Mouse (Mus musculus) embryonic stem cell, embryonic (primary cell): ENCODE data around the gene Ubl5.

Experiments used
- CTCF ChIA-PET, 4 experiments: fragments of 300-600 bp in 2 of 4; fragments of 350-600 bp in 2 of 4; sonication (Branson Sonifier 250); formaldehyde crosslinking; loops; one replicate each; lab custom pipeline; 2022; ENCODE audit warnings: inconsistent platforms in 2 of 4; lab: Charles Lee
- POLR2A ChIA-PET, 4 experiments: fragments of 300-600 bp in 2 of 4; fragments of 350-600 bp in 2 of 4; sonication (Branson Sonifier 250); formaldehyde crosslinking; loops; one replicate each; lab custom pipeline; 2022; ENCODE audit warnings: antibody characterized with exemption in 4 of 4, inconsistent platforms in 1 of 4; lab: Charles Lee

Ubl5 gene

GRCm38 (mm10) chr9:20643781-20644180 lies 1.1 kb downstream of the Ubl5 start:
- CTCF ChIA-PET = interaction anchor here (0.8 to 1.8 kb wide), 7 partner anchors 8 to 100 kb away, joined by 3 to 23 read pairs (median 4); partner anchors contain the start of gene Pin1 (in 2 of the 4)
- POLR2A ChIA-PET = interaction anchor here in 3 of 4 experiments (0.5 to 13.6 kb wide), 51 partner anchors 8 to 1022 kb away, joined by 3 to 414 read pairs (median 7); partner anchors contain the start of genes Pin1 (in 3 of the 3), Zfp266 (in 3 of the 3), Gm38431 (in 2 of the 3) and Raver1 (in 2 of the 3)

GRCm38 (mm10) chr9:20644360-20645081 lies 1.8 kb downstream of the Ubl5 start, which contains the start of gene Fbxl12:
Gene Fbxl12 (minus strand): TSS chr9:20644767.
- ChIA-PET POLR2A (interaction anchor here in 3 of 4 experiments (0.5 to 13.6 kb wide), 29 partner anchors 9 to 447 kb away, joined by 3 to 414 read pairs (median 5); partner anchors contain the start of genes Pin1 (in 2 of the 3), Zfp26 (in 2 of the 3), Zfp266 (in 2 of the 3) and Angptl6 (in 1 of the 3)), CTCF (interaction anchor here in 2 of 4 experiments (0.9 to 1.4 kb wide), 3 partner anchors 17 to 96 kb away, joined by 3 to 4 read pairs (median 3); no protein-coding TSS in a partner anchor)

GRCm38 (mm10) chr9:20645121-20645520 lies 2.4 kb downstream of the Ubl5 start:
- ChIA-PET CTCF (interaction anchor here in 2 of 4 experiments (0.9 to 1.4 kb wide), 3 partner anchors 17 to 96 kb away, joined by 3 to 4 read pairs (median 3); no protein-coding TSS in a partner anchor), POLR2A (interaction anchor here in 3 of 4 experiments (0.5 to 13.6 kb wide), 23 partner anchors 10 to 447 kb away, joined by 3 to 414 read pairs (median 7); partner anchors contain the start of genes Pin1 (in 2 of the 3), Zfp26 (in 2 of the 3), Zfp266 (in 2 of the 3) and Angptl6 (in 1 of the 3))

- ChIA-PET CTCF (interaction anchor here in 3 of 4 experiments (0.5 to 2.6 kb wide), 18 partner anchors 8 to 382 kb away, joined by 3 to 23 read pairs (median 3); partner anchors contain the start of gene Ubl5 (in 2 of the 3)), POLR2A (interaction anchor here (0.6 to 13.0 kb wide), 65 partner anchors 9 to 894 kb away, joined by 3 to 414 read pairs (median 4); partner anchors contain the start of genes Ubl5 (in 4 of the 4), Fbxl12 (in 2 of the 4), Zfp266 (in 2 of the 4) and Zfp846 (in 2 of the 4))
Measured at GRCm38 (mm10) chr9:20651602-20652259, 9.1 kb downstream of the Ubl5 start, which contains the start of gene Pin1. Gene Pin1 (plus strand): TSS chr9:20652095.

- ChIA-PET CTCF (interaction anchor here in 3 of 4 experiments (0.5 to 2.6 kb wide), 15 partner anchors 9 to 381 kb away, joined by 3 to 23 read pairs (median 5); partner anchors contain the start of gene Ubl5 (in 2 of the 3)), POLR2A (interaction anchor here (0.6 to 13.0 kb wide), 59 partner anchors 8 to 894 kb away, joined by 3 to 414 read pairs (median 4); partner anchors contain the start of genes Ubl5 (in 4 of the 4), Fbxl12 (in 2 of the 4), Zfp266 (in 2 of the 4) and Zfp846 (in 2 of the 4))
Measured at GRCm38 (mm10) chr9:20652260-20652658, 9.6 kb downstream of the Ubl5 start.

GRCm38 (mm10) chr9:20653859-20654258 lies 11.2 kb downstream of the Ubl5 start:
- ChIA-PET POLR2A (interaction anchor here (0.6 to 13.0 kb wide), 13 partner anchors 8 to 1617 kb away, joined by 3 to 414 read pairs (median 4); partner anchors contain the start of genes Fbxl12 (in 2 of the 4), Ubl5 (in 2 of the 4) and Zfp26 (in 1 of the 4)), CTCF (interaction anchor here in 3 of 4 experiments (0.6 to 2.6 kb wide), 9 partner anchors 9 to 856 kb away, joined by 3 to 13 read pairs (median 4); partner anchors contain the start of gene Tmed1 (in 1 of the 3))

- CTCF ChIA-PET = no interaction called here
- POLR2A ChIA-PET = interaction anchor here in 3 of 4 experiments (1.0 to 13.0 kb wide), 8 partner anchors 11 to 137 kb away, joined by 3 to 414 read pairs (median 6); partner anchors contain the start of genes Fbxl12 (in 2 of the 3), Ubl5 (in 2 of the 3) and Zfp266 (in 1 of the 3)
Measured at GRCm38 (mm10) chr9:20657546-20657945, 14.9 kb downstream of the Ubl5 start.

GRCm38 (mm10) chr9:20662325-20662724 lies 19.6 kb downstream of the Ubl5 start:
- POLR2A ChIA-PET = interaction anchor here in 3 of 4 experiments (0.6 to 13.0 kb wide), 17 partner anchors 8 to 348 kb away, joined by 3 to 414 read pairs (median 4); partner anchors contain the start of genes Pin1 (in 2 of the 3), Ubl5 (in 2 of the 3) and Fbxl12 (in 1 of the 3)
- CTCF ChIA-PET = interaction anchor here (0.6 to 2.5 kb wide), 33 partner anchors 8 to 239 kb away, joined by 3 to 17 read pairs (median 4); partner anchors contain the start of genes Fbxl12 (in 2 of the 4), Pin1 (in 2 of the 4) and Ubl5 (in 2 of the 4)

- POLR2A ChIA-PET = interaction anchor here in 3 of 4 experiments (0.6 to 13.0 kb wide), 15 partner anchors 9 to 347 kb away, joined by 3 to 414 read pairs (median 4); partner anchors contain the start of genes Pin1 (in 2 of the 3), Ubl5 (in 2 of the 3) and Fbxl12 (in 1 of the 3)
- CTCF ChIA-PET = interaction anchor here (0.6 to 2.5 kb wide), 27 partner anchors 8 to 239 kb away, joined by 3 to 17 read pairs (median 4); partner anchors contain the start of genes Pin1 (in 2 of the 4), Ubl5 (in 2 of the 4) and Fbxl12 (in 1 of the 4)
Measured at GRCm38 (mm10) chr9:20662874-20663273, 20.2 kb downstream of the Ubl5 start.

- CTCF ChIA-PET = interaction anchor here in 2 of 4 experiments (0.5 to 1.1 kb wide), 3 partner anchors 12 to 171 kb away, joined by 3 to 6 read pairs (median 3); partner anchors contain the start of gene Pin1 (in 1 of the 2)
- POLR2A ChIA-PET = interaction anchor here in 2 of 4 experiments (0.5 to 1.4 kb wide), 4 partner anchors 12 to 850 kb away, joined by 3 to 4 read pairs (median 4); partner anchors contain the start of genes Pin1 (in 1 of the 2) and Ubl5 (in 1 of the 2)
Measured at GRCm38 (mm10) chr9:20663956-20664355, 21.3 kb downstream of the Ubl5 start.

GRCm38 (mm10) chr9:20664366-20664765 lies 21.7 kb downstream of the Ubl5 start:
- POLR2A ChIA-PET = interaction anchor here in 1 of 4 experiments (1.1 to 1.4 kb wide), 3 partner anchors 12 to 31 kb away, joined by 3 to 4 read pairs (median 4); partner anchors contain the start of genes Pin1 and Ubl5

GRCm38 (mm10) chr9:20664982-20665637 lies 22.4 kb downstream of the Ubl5 start:
- POLR2A ChIA-PET = interaction anchor here in 1 of 4 experiments (1.3 to 2.2 kb wide), 3 partner anchors 11 to 30 kb away, joined by 3 to 6 read pairs (median 4); partner anchors contain the start of gene Pin1

More at GRCm38 (mm10) chr9:20664366-20664765, 21.7 kb downstream of the Ubl5 start:
- CTCF ChIA-PET = interaction anchor here in 1 of 4 experiments (0.6 to 1.1 kb wide), 3 partner anchors 13 to 74 kb away, joined by 3 read pairs; partner anchors contain the start of gene Pin1

GRCm38 (mm10) chr9:20665925-20666324 lies 23.2 kb downstream of the Ubl5 start:
- CTCF ChIA-PET = interaction anchor here in 1 of 4 experiments (1.1 kb wide), 1 partner anchor 12 kb away, joined by 4 read pairs; no protein-coding TSS in a partner anchor
- POLR2A ChIA-PET = interaction anchor here in 3 of 4 experiments (0.7 to 4.9 kb wide), 25 partner anchors 7 to 196 kb away, joined by 3 to 44 read pairs (median 5); partner anchors contain the start of genes Pin1 (in 2 of the 3), Ubl5 (in 2 of the 3), Fbxl12 (in 1 of the 3) and Zfp266 (in 1 of the 3)

More at GRCm38 (mm10) chr9:20664982-20665637, 22.4 kb downstream of the Ubl5 start:
- CTCF ChIA-PET = interaction anchor here in 1 of 4 experiments (0.6 kb wide), 1 partner anchor 73 kb away, joined by 3 read pairs; no protein-coding TSS in a partner anchor

- ChIA-PET CTCF (interaction anchor here in 3 of 4 experiments (0.6 to 1.1 kb wide), 4 partner anchors 13 to 364 kb away, joined by 4 to 5 read pairs (median 4); no protein-coding TSS in a partner anchor), POLR2A (interaction anchor here (0.5 to 4.9 kb wide), 42 partner anchors 8 to 1020 kb away, joined by 3 to 44 read pairs (median 4); partner anchors contain the start of genes Pin1 (in 3 of the 4), Ubl5 (in 2 of the 4), Fbxl12 (in 1 of the 4) and Zfp266 (in 1 of the 4))
Measured at GRCm38 (mm10) chr9:20666510-20667034, 23.9 kb downstream of the Ubl5 start.
